Mouse (Mus musculus) common myeloid progenitor, adult 5-6 weeks (primary cell): ENCODE measurements around the gene Armt1. TPM values are rescaled to one million over a fixed set of nuclear protein-coding genes. Genes with fewer than 3 reads are reported as not detected.
A peak's percentile ranks its signal among the peaks of the same experiment; 100 is the strongest.
"Not testable (repeated sequence)": the region's sequence is repeated elsewhere in the genome, so short reads cannot be mapped to it uniquely, and the experiment has no call there.

ENCODE experiments used
- ATAC-seq: replicated peaks from 2 replicates; pipeline ENCODE4 v1.8.0; 2016; ENCODE audit warnings: low read depth, mild to moderate bottlenecking, moderate TSS enrichment, inconsistent platforms; ENCODE audit not compliant: poor library complexity, severe bottlenecking
- total RNA-seq: library from RNA; stranded (forward); fragments of 200-1000, 187-1606 nt; gene quantifications from 2 replicates; pipeline ENCODE4 v1.2.3, GENCODE M21; 2017

Armt1 gene
- total RNA-seq, 1 experiment from 2014 or later = 28.2 TPM

DNA sequence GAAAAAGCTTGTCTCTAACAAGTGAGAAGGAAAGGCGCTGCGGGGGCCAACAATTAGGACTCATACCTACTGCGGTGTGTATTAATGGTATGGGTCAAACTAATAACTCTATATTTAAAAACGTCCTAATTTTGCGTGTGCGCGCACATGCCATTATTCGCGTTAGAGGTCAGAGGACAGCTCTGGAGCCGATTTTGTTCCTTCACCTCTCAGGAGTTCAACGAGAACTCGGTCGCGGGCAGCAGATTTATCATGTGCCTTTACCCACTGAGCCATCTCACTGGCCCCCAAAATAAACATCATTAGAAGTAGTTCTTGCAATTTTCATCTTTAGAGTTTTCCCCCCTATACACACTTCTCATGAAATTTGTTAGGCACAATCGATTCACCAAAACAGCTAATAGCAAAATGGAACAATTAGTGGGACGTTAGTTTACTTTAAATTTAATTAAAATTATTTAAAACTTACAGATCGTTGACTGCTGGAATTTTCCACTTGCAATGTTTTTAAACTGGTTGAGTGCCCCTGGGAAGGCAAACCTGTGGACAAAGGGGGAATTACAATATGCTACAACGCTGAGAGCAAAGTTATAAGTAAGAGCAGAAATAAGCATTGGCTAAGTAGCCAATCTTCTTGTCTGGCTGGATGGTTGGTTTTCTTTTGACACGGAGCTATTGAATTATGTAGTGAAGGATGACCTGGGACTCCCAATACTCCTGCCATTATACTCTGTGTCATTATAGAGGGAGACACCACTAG lies 909 bp downstream of the Armt1 start:
- ATAC-seq = peak; percentile 38

GRCm38 (mm10) chr10:4433871-4434270 lies 1.6 kb downstream of the Armt1 start:
- not testable (repeated sequence) for ATAC-seq

- ATAC-seq = no peak
Measured at GRCm38 (mm10) chr10:4435416-4435815, 3.1 kb downstream of the Armt1 start.

GRCm38 (mm10) chr10:4456409-4456808 lies 24.1 kb downstream of the Armt1 start:
- peak; percentile 85 for ATAC-seq

- ATAC-seq = no peak
Measured at GRCm38 (mm10) chr10:4460201-4460600, 27.9 kb downstream of the Armt1 start.

DNA sequence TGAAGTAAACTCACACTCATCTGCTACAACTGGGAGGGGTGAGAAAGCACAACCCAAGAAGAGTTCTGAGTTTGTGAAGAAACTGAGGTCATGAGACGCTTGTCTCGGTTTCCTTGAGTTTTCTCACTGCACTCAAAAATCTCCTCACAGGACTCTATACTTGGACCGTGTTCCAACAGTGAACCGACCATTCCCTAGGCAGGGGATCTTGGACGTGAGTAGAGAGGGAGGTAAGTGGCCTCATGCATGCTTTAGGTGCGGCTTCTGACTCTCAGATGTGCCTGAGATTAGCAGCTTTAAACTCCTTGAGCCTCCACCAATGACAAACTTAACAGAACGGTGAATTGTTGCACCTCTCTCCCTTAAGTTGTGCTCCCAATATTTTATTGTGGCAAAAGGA lies 33.5 kb downstream of the Armt1 start:
- ATAC-seq = no peak

DNA sequence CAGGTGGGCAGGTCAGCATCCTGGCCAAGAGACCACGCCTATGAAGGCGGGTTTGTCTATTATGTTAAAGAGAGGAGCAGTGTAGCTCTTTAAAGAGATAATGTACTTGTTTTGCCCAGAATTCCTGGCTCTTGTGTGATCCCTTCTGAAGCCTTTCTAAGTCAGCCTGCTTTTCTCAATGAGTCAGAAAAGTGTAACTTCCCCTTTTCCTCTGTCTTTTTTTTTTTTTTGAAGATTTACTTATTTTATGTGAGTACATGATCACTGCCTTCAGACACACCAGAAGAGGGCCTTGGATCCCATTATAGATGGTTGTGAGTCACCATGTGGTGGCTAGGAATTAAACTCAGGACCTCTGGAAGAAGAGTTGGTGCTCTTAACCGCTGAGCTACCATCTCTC lies 37.1 kb downstream of the Armt1 start:
- peak; percentile 42; the same call in 1 of the 2 replicates for ATAC-seq

- ATAC-seq = no peak
Measured at GRCm38 (mm10) chr10:4473591-4473993, 41.3 kb downstream of the Armt1 start.

GRCm38 (mm10) chr10:4475431-4475830 lies 43.2 kb downstream of the Armt1 start:
- no peak for ATAC-seq

DNA sequence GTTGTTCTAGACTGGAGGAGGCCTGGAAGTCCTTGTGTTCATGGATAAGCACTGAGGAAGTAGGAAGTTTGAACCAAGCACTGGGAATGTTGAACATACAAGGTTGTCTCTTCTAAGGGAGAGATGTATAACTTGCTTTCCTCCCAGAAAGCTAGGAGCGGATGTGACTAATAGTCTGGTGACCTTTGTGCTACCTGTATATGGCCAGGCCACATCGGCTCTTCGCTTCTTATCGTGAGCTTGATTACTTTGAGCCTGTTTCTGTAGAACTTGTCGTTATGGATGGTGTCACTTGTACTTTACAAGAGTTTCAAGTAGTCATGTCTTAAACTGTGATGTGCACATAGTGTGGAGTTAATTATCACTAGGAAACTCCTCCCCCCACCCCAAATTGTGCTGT lies 44.3 kb downstream of the Armt1 start:
- no peak for ATAC-seq

GRCm38 (mm10) chr10:4480929-4481328 lies 48.7 kb downstream of the Armt1 start:
- ATAC-seq = no peak

DNA sequence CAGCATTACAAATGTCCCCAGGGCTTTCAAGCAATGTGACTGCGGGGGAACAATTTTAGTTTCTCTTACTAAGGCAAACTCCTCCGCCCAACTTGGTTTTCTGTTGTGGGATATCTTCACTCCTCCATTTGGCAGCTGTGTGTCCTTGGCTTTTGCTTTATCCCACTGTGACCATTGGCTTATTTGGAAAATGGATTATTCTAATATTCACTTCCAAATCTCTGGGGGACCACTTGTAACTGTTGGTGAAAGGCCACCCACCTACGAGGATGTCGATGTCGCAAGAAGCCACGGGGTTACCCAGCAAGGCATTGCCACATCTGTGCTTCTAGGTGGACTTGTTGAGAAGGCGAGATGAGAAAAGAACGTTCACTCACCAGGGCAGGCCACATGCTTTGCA lies 49.4 kb downstream of the Armt1 start:
- no peak for ATAC-seq

GRCm38 (mm10) chr10:4482355-4482754 lies 50.1 kb downstream of the Armt1 start, which contains the start of gene Ccdc170:
TSS of gene Ccdc170 (plus strand) at chr10:4482502.
- ATAC-seq = no peak

GRCm38 (mm10) chr10:4483848-4484247 lies 51.6 kb downstream of the Armt1 start:
- no peak for ATAC-seq

GRCm38 (mm10) chr10:4484986-4485385 lies 52.7 kb downstream of the Armt1 start:
- peak; percentile 29; the same call in 1 of the 2 replicates for ATAC-seq

DNA sequence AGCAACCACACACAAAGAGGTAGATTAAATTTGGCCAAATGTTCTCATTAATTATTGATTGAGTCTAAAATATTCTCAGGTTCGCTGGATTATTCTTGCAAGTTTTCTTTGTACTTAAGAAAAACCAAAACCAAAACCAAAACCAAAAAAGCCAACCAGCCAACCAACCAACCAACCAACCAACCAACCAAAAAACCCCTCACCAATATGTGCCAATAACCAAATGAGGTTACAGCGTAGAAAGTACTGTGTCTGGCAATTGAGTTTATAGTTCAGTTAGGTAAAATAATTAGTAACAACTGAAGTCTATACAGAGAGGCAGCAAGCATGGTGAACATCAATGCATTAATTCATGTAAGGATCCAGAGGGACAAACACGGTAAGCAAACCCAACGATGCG lies 57.6 kb downstream of the Armt1 start:
- no peak for ATAC-seq

GRCm38 (mm10) chr10:4491281-4491680 lies 59.0 kb downstream of the Armt1 start:
- ATAC-seq = 0 out of 2 replicates have a peak, but pooled peaks have one; percentile 36

- no peak for ATAC-seq
Measured at GRCm38 (mm10) chr10:4492045-4492444, 59.8 kb downstream of the Armt1 start.

DNA sequence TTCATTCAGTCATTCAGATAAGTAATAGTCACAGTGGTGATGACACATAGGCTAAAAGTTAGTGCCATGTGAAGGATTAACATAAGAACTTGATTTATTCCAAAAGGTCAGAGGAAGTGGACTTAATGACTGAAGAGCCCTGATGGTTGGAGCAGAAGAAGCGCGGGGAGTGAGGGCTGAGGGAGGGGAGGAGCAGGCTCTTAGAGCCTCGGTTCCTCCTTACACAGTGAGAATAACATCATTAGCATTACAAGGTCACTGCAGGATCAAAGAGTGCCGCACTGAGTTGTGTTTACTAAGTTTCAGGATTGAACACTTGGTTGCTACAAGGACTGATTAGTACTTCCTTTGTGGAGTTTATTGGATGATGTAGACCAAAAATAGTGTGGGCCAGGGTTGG lies 60.6 kb downstream of the Armt1 start:
- ATAC-seq = no peak

DNA sequence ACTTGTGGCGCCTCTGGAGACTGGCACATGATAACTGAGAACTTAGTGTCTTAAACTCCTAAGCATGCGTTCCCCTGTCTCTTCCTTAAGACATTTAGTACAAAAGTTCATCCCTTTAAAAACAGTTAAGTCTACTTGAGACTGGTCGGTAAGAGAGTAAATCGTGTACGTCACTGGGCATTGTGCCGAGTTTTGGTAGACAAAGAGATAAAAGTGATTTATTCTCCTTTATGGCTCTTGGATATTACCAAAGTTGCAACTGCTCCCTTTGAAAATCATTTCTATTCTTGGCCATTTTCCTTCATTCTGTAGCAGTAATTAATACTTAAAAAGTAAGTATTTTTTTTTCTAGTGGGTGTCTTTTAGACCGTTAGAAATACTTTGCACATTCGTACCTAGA lies 71.0 kb downstream of the Armt1 start:
- no peak for ATAC-seq
